Mouse (Mus musculus): ENCODE measurements around the gene Ppp1r9a.
A peak's percentile ranks its signal among the peaks of the same experiment; 100 is the strongest.

The Ppp1r9a gene

DNA sequence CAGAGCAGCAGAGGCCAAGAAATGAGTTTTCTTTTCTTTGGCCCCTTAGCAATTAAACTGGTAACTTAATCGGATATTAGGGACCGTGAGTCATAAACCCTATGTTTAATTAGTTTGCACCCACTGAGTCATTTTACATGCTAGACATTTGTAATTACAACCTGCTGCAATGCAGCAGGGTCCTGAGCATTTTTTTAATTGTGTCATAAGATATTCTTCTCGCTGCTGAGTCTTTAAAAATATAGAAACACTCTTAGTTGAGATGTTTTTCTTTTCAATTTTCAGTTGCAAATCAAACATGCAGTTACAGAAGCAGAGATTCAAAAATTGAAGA, 208.0 kb downstream of the Ppp1r9a start:
- no peak for DNase-seq

DNA sequence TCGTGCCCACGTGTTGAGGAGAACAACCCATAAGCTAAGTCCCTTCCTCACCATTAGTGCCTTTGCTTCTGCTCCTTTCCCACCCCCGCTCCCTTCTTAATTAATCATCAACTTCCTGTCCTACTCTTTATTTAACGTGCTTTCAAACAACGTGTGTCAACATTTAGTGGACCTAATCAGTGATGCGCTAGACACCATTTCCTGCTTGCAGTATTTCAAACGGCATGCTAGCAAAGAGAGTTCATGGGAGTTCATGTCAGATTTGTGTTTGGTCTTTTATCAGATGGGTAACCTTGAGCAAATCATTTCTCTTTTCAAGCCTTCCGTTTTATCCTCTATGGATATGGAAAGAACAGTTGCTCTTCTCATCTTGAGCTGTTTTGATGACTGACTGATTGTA, 210.4 kb downstream of the Ppp1r9a start:
- DNase-seq, result no peak

DNA sequence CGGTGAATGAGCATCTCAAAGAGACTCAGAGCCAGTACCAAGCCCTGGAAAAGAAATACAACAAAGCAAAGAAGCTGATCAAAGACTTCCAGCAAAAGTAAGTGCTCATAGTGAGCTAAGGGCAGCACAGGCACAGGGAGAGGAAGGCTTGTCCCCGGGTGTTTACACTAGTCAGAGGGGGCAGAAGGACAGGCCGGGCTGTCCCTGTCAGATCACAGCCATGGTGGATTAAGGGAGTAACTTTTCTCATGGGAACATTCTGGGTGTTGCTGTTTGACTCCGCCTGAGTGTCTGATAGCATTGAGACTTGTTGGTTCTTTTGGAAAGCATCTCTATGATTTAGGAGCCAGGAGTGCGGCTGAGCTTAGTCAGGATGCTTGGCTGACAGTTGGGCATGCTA, 211.0 kb downstream of the Ppp1r9a start:
- DNase-seq, result no peak

DNA sequence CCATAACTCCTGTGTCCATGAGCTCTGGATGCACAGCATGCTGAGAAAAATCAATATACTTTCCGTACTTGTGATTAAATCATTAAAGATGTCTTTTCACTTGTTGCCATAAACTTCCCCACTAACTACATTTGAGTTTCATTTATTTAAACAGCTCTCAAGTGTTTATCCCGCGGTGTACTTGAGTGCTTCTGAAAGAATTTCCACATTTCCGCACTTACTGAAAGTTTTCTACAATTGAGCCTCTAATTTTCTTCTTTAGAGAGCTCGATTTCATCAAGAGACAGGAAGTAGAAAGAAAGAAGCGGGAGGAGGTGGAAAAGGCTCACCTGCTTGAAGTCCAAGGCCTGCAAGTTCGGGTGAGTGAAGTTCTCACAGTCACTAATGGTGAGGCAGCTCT, 212.1 kb downstream of the Ppp1r9a start:
- no peak for DNase-seq

DNA sequence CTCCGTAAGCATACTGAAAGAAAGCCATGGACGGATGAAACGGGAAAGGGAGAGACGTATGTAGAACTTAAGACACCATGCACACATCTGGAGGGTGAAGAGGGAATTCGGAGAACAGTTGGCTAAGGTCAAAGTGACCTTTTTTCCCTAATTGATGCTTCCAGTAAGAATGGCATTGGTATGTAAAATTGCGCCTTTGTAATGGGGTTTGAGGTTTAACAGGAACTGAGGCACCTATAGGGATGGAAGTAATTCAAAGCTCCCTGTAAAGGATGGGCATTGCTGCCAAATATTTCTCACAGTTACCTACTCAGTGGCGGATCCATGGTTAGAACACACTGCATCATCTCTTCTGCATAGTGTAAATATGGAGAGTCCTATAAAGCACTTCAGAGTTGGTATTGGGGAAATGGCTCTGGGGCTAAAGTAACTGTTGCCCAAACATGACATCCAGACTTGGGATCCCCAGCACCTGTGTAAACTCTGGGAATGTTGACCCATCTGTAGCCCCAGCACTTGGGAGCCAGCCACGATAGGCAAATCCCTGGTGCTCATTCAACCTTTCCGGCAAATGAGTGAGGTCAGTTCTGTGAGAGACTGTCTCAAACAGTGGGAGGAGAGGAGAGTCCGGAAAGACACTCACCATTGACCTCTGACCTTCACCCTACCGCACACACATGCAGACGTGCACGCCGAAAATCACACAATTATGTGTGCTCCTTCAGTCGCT, 216.6 kb downstream of the Ppp1r9a start:
- no peak for DNase-seq

DNA sequence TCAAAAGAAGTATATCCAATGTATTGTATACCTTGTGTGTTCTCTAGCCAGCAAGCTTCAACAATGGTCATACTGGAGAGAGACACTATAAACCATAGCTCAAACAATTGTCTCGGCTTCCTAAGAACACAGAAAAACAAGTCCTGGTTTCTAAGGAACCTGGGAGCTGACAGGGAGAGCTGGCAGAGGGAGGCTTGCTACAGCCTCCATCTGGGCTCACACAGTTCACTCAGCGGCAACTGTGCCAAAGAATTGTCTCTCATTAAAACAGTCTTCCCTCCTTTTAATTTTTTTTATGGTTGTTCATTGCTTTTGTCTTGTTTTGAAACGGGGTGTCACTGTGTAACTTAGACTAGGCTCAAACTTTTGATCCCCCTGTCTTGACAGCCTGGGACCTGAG, 217.5 kb downstream of the Ppp1r9a start:
- DNase-seq, result peak; percentile 42 to 48

DNA sequence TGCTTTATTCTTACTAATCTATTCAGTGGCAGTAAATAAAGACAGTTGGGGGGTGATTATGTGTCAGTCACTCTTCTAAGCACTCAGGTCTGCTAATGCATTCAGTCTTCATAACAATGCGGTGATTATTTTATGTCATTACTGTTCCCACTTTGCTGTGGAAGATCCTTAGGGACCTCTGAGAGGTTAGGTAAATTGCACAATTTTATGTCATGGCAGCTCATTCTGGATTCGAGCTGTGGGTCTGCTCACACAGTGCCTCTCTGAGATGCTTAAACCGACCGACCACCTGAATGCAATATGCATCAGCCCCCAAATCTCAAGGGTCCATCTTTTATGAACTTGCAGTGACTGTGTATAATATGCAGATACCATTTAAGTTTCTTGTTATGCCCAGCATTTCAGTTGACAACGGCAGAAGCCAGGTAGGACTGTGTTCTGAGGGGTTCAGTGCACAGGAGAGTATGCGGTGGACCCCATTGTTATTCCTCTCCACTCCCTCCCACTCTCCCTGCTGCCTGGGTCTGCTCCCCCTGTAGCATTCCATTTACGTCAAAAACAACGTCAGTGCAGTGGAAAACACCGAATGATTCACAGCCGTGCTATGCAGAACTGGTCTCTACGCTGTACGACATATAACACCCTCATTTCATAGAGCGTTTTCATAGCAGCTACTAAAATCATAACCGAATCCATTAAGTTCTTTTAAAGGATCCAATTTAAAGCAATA, 226.8 kb downstream of the Ppp1r9a start:
- no peak for DNase-seq

DNA sequence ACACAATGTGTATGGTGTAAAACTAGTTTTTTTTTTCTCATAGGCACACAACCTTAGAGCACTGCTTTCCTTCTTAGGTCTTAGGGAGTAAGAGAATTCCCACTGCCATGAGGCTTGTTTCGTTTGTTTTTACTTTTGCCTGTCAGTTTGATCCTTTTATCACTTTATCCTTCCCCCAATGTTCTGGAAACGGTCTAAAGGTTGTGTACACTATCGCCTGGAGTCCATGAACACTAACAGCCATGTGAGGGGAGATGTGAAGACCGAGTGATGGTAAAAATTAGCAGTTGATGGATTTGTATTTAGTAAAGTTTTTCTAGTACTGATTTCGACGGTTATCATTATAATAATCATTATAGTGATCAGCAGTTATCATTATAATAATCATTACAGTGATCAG, 232.3 kb downstream of the Ppp1r9a start:
- DNase-seq, result no peak

DNA sequence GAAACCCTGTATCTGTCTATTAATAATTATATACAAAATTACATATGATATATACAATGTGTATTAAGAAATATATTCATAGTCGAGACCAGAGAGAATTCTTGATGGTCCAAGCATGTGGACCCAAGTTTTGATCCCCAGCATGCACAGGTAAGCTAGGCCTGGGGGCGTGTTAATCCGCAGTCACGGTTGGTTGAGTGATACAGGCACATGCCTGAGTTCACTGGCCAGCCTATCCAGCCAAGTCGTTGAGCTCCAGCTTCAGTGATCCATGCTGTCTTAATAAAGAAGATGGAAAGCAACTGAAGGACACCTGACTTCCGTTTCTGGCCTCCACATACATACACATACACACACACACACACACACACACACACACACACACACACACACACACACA, 233.3 kb downstream of the Ppp1r9a start:
- DNase-seq, result peak in 1 of 2 experiments; percentile 12

DNA sequence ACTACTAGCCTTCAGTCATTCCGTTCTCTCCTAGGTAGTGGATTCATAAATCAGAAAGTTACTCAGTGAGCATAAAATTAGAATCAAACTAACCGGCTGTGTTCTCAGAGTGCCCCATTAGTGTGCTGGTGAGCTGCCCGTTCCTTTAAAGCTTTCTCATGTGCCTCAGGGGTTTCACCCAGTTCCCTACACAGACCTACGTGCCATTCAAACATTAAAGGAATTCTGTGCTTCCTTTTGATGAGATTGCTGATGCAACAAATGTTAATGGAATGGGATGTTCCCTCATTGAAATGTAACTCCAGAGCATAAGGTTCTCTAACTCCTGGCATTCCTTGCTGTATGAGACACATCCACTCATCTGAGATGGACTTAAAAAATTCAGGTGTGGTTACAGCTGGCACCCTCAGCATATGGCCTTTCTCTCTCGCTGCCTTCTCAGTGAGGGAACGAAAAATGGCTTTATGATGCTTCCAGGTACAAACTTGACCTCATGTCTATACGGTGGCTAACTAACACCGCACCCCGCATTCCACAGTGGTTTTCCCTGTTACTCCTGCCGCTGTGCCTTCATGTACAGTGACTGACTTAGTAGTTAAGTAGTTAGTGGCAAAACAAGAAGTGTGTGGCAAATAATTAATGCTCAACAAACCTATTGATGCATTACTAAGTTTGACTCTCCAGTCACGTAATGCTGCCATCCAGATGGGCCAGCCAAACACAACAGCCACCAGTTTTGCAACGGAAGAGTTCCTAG, 236.3 kb downstream of the Ppp1r9a start:
- no peak for DNase-seq

DNA sequence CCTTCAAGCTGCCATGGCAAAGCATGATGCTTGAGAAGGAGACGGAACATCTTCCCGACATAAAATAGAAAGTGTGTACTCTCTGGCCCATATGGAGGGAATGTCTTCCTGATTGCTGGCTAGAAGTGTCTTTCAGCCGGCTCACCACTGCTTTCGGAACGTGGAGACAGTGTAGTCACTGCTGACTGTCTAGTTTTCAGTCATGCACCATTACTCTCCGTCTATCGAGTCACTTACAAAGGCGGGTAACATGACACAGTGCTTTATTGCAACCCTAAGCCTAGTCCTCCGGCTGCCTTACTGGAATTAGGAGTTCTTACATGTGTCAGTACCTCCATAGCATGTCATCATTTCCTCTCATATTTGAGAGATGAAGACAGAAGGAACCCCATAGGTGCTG, 236.9 kb downstream of the Ppp1r9a start:
- DNase-seq, result no peak

DNA sequence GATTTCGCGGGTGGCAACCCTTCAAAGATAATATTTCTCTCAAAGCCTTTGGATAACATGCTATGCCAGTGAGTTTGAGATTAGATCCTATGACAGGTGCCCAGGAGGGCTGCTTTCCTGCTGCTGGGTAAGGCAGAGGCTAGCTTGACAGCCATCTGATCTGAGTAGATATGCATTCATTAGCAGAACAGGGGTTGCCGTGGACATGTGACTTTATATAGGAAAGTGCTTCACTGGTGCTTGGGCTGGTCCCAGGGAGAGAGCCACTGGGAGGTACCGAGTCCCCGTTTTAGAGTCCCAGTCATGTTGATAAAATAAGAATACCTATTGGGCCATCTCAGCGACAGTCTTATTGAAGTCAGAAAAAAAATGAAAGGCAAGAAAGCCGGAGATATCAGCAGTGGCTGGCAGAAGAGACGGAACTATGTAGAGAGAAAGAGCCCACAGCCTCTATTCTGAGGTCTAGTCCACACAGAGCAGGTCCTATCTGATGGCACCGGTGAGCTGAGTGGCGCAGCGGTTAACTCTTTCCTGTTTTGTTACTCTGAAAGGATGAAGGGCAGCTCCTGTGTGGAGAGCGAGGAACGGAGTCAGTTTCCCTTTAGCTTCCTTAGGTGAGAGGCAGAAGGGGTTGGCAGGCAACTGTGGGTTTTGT, 244.9 kb downstream of the Ppp1r9a start:
- DNase-seq, result no peak

DNA sequence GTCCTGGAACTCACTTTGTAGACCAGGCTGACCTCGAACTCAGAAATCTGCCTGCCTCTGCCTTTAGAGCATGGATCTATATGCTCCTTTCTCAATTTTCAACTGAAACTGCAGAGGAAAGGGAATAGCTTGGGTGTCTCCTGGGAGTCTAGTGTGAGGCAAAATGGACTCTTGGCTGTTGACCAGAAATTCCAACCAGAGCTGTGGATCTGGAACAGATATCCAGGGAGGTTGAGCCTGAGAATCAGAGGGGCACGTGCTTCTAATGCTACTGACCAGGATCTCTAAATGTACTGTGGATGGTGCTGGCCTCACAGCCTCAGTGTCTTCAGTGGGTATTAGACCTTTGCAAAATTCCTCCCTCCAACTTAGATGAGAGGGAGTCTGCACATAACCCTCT, 247.2 kb downstream of the Ppp1r9a start:
- peak; percentile 18 to 20 for DNase-seq

DNA sequence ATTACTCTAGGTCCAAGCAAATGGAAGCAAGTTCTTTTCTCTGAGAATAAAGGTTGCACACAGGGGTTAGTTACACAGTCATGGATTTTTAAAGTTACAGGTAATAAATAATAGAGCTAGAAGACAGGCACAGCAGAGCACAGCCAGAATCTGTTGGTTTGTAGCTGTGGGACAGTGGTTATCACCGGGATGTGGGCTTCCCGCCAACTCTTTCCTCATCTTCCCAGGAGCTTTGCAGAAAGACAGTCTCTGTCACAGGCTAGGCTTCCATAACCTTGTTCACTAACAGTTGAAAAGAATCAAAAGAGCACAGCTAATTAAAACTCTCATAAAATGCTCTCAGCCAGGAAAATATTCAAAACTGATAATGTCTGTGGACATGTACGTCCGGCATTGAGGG, 248.5 kb downstream of the Ppp1r9a start:
- peak; percentile 17 to 32 for DNase-seq

DNA sequence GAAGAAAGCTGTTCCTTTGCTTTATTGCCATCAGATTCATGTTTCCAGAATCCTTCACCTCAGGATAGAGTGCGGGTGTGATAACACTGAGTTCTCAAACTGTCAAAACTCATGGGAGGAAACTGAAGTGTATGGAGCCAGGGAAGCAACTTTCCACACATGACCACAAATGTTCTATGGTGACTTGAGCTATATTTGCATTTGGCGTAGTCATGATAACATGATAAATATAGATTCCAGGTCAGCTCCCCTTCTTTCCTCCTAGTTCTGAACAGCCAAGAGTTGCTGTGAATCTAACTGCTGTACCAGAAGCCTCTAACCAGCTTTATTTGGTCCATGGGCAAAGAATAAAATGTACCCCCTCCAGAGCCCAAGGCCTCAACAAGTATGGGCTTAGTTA, 249.5 kb downstream of the Ppp1r9a start:
- no peak for DNase-seq

DNA sequence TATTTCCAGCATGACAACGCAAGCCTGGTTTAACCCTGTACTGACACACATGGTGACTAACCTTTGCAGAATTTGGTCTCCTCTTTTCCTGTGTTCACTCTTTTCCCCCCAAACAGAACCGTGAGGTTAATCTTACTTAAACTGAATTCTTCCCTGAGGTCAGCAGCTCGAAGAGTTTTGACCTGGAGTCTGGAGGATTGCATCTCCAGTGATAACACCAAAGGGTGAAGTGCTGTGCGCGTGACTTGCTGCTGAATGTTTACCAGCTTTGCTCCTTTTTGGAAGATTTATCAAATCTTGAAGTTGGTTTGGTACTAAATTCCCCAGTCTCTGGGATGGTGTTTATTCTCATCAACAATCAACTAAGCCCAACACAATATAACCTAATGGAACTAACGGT, 252.1 kb downstream of the Ppp1r9a start:
- no peak for DNase-seq

DNA sequence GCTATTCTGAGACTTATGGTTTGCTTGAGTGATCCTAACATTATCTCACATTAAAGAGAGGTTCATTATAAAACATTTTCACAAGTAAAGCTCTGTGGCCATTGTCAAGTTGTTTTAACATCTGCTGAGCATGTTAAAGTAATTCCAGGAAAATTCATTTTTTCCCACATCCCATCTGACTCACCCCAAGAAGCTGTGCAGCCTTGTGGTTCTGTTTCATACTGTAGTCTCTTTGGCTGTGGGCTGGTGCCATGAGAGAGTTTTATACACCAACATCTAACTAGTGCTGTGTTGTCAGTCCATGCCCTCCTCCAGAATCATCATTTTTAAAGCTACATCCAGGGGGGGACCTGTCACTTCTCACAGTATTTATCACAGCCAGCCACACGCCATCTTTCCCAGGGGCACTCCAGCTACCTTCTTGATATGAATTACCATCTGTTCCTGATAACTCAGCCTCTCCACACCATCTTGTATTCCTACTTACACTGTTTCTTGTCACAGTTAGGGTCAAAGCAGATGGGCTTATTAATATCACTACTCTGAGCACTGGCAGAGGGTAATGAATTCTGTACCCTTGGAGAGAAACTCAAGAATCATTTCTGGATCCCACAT, 252.7 kb downstream of the Ppp1r9a start:
- DNase-seq, result no peak

DNA sequence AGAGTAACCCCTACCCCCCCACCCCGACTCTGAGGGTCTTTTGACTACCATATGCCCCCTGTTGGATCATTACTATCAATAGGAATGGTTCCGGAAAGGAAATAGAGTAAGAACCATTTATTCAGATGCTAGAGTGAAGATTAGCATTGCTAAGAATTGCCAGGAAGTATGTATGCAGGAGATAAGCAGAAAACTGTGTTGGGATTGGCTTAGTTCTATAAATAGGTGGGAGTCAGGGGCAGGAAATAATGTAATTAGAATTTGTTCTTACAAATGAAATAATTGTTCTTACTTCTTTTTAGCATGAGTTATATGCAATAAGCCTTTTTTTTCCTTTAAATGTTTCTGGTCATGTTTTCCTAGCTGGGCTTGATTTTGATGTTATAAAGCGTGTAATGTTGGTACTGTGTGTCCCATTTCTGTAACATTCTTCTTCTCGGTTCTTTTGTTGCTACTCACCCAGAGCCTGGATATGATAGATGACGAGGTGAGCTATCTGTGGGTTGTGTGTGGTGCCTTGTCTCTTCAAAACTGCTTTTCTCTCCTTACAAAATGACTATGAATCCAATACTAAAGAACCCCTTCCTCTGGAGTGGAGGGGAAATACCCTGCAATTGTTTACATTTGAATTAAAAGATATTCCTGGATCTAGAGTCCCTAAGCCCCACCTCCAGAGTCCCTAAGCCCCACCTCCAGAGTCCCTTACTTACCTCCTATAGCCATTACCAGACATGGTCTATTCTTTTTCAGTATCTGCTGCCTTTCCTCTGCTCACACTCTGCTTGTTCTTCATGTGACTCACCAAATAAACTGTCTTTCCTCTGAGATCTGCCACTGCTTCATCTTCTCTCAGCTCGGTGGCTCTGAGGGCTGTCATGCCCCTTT, 254.1 kb downstream of the Ppp1r9a start:
- no peak for DNase-seq

DNA sequence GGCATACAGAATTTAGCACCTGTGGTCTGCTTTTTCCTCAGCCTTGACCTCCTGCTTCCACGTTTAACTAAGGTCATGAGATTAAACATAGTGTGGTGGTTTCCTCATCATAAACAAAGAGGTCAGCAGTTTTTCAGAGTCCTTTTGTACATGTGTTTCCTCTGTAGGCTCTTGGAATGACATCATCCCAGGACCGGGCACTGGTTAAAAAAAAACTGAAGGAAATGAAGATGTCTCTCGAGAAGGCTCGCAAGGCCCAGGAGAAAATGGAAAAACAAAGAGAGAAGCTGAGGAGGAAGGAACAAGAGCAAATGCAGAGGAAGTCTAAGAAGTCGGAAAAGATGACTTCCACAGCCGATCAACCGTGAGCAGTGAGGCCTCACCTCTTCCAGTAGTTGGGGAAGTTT, 256.7 kb downstream of the Ppp1r9a start:
- DNase-seq, result no peak

DNA sequence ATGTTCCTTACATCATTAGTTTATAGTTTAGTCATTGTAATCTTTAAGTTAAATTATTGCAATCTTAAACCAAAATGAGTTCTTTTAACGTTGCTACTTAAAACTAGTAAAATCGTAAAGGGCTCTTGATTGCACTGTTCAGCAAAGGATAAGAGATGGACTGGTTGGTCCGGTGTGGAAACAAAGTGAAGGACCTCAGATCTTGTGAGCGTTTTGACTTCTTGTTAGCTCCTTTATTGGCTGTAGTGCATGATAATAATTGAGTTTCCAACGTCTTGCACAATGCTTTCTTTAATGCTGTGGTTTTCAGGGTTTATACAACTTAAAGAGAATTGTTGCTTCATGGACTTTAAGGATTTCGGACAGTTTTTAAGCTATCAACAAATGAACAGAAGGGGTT, 259.3 kb downstream of the Ppp1r9a start:
- no peak for DNase-seq

DNA sequence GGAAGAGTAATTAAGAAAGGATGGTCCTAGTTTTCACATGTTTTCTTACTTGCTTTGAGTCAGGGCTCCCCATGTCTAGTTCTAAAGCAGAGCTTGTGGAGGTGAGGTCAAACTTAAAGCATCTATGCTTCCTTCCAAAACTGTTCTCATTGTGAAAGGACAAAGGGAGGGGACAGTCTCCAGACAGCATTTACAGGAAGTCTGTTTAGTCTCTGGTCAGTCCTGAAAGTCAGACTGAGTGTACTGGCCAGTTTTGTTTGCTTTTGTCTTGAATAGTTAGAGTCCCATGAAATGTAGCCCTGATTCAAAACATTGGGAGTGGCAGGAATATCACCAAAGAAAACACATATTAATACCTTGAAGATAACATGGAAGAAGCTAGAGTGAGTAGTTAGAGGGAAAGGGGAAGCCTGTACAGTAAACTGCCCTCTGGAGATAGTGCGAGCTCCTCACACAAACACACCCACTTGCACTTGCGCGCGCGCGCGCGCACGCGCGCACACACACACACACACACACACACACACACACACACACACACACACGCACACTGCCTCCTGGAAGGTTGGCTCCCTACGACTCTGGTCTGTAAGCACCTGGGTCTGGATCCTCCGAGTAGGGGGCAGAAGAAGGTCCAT, 260.9 kb downstream of the Ppp1r9a start:
- DNase-seq, result no peak
